Mouse (Mus musculus): ENCODE measurements around the gene Igf1r. TPM values are rescaled to one million over a fixed set of nuclear protein-coding genes. Genes with fewer than 3 reads are reported as not detected.

The Igf1r gene
- polyA plus RNA-seq, 1 experiment = 0.17 TPM

DNA sequence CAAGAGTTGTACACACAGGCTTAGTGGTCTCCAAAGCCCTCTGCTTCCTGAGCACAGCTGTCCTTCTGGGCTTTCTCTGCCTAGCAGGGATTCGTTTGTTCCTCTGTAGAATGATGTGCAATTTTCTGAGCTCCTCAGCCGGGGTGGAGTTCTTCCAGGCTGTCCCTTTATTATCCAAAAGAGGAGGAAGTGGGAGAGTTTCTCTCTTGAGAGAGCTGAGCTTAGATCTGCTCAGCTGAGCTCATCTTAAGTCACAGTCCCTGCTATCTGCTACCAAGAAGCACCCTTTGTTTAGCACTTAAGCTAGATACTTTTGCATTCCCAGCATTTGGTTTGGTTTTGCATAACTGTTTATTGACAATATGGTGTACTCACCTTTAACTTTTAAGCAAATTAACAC lies 36.7 kb downstream of the Igf1r start:
- Histone ChIP-seq H3K9me3 (ENCODE audit: control insufficient read depth, low read length) (no peaks in the 10 kb centered on the region), H3K4me1 (ENCODE audit: control insufficient read depth) (peaks cover 43% of the 10 kb centered on the region)

DNA sequence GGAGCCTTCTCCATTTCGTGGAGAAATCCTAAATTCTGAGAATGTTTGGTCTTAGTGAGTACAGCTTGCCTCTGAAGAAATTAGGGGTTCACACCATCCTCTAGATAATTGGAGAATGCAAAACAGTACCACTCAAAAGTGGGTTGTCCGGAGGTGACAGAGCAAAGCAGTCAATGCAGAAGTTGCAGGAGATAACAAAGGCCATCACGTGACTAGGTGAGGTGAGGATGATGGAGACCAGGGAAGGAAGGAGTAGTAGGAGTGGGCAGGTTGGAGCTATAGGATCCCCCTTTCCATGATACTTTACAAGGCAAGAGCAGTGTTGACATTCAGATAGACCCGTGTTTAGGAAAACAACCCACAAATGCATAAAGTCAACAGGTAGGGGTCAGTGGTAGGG lies 41.0 kb downstream of the Igf1r start:
- TF ChIP-seq GATA1 (IDR thresholded peaks at IDR 0.05; ENCODE audit: low read length) (no peak), TAL1 (IDR thresholded peaks at IDR 0.05; ENCODE audit: low read length) (no peak)
- Histone ChIP-seq H3K36me3 (ENCODE audit: control insufficient read depth) (peaks cover 4% of the 10 kb centered on the region), H3K9me3 (ENCODE audit: control insufficient read depth, low read length) (no peaks in the 10 kb centered on the region), H3K4me1 (ENCODE audit: control insufficient read depth) (peaks cover 34% of the 10 kb centered on the region), H3K27me3 (ENCODE audit: control insufficient read depth) (peaks cover 3% of the 10 kb centered on the region; the same call in 1 of the 2 replicates), H3K4me3 (replicated peaks) (no peak overlapping the region)

More for the DNA sequence above, 36.7 kb downstream of the Igf1r start:
- no peak overlapping the region for H3K4me3 ChIP-seq (replicated peaks)
- peaks cover 7% of the 10 kb centered on the region for H3K36me3 ChIP-seq (ENCODE audit: control insufficient read depth)
- TF ChIP-seq TAL1 (IDR thresholded peaks at IDR 0.05; ENCODE audit: low read length) (no peak), GATA1 (IDR thresholded peaks at IDR 0.05; ENCODE audit: low read length) (no peak)
- peaks cover 3% of the 10 kb centered on the region; the same call in 1 of the 2 replicates for H3K27me3 ChIP-seq (ENCODE audit: control insufficient read depth)

DNA sequence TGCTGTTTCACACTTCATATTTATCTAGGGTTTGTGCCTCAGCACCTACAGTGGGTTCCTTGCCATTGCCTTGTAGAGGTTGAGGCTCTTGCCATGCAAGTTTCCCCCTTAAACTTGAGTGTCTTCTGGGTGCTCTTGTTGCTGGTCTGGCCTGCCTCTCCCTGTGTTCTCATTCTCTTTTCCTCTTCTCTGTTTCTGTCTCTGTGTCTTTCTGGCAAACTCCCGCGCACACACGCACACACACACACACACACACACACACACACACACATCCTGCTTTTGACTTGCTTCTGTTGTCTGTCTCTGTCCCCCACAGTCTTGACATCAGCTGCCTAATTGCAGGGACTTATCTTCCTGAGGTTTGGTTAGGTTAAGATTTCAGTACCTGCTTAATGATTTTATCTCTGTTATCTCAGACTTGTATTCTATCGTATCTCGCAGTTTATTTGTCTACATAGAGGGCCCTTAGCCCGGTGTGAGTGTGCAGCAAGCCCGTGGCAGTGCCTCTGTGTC lies 41.8 kb downstream of the Igf1r start:
- TF ChIP-seq TAL1 (IDR thresholded peaks at IDR 0.05; ENCODE audit: low read length) (no peak), GATA1 (IDR thresholded peaks at IDR 0.05; ENCODE audit: low read length) (no peak)
- H3K36me3 ChIP-seq (ENCODE audit: control insufficient read depth) = no peaks in the 10 kb centered on the region
- H3K4me1 ChIP-seq (ENCODE audit: control insufficient read depth) = peaks cover 34% of the 10 kb centered on the region
- no peaks in the 10 kb centered on the region; the same call in 1 of the 2 replicates for H3K27me3 ChIP-seq (ENCODE audit: control insufficient read depth)
- no peaks in the 10 kb centered on the region for H3K9me3 ChIP-seq (ENCODE audit: control insufficient read depth, low read length)
- H3K4me3 ChIP-seq (replicated peaks) = no peak overlapping the region

DNA sequence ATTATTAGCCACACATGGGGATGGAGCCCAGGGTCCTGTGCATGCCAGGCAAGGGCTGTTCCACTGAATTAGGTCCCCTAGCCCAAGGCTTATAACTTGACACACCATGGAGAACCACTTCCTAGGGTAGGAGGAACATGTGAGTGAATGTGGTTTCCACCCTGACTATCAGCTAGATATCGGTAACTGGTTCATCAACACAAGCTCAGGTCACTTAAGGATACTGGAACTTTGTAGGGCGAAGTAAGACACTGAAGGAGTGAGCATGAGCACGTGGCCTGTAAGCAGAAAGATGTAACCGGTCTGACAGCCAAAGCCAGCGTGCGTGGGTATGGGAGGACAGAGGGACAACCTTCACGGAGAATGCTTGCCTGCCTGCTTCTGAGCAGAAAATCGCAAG lies 42.6 kb downstream of the Igf1r start:
- no peak overlapping the region for H3K4me3 ChIP-seq (replicated peaks)
- TF ChIP-seq TAL1 (IDR thresholded peaks at IDR 0.05; ENCODE audit: low read length) (no peak), GATA1 (IDR thresholded peaks at IDR 0.05; ENCODE audit: low read length) (no peak)
- no peaks in the 10 kb centered on the region; the same call in 1 of the 2 replicates for H3K36me3 ChIP-seq (ENCODE audit: control insufficient read depth)
- H3K27me3 ChIP-seq (ENCODE audit: control insufficient read depth) = no peaks in the 10 kb centered on the region; the same call in 1 of the 2 replicates
- H3K4me1 ChIP-seq (ENCODE audit: control insufficient read depth) = peaks cover 35% of the 10 kb centered on the region
- H3K9me3 ChIP-seq (ENCODE audit: control insufficient read depth, low read length) = no peaks in the 10 kb centered on the region

DNA sequence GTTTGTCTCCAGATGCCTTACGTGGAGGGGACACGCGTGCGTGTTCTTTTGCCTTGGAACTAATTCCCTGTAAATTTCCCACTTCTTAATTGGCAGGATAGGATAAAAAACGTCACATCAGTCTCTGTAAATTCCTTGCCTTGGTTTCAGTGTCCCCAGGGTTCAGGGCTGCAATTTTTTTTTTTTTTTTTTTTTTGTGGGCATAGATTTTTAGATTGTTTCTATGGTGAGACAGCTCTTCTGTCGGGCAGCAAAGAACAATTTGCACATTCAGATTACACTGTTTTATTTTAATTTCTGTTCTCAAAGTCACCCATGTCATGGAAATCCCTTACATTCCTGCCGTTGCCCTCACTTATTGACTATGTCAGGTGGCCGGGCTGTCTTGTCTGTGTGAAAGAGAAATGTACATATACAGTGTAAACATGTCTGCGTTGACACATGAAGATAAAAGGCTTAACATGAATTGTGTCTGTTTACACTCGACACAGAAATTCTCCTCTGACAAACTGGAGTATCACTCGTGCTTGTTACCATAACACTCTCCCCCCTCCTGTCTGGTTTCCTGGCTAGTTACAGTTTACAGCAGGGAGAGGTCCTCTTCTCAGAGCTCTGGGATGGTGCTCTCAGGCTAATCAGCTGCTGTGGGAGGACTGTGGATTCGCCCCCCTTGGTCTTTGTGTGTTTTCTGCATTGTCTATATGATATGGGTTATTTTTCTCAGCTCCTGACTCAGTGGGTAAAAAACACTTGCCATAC lies 43.8 kb downstream of the Igf1r start:
- H3K4me1 ChIP-seq (ENCODE audit: control insufficient read depth) = peaks cover 39% of the 10 kb centered on the region
- peaks cover 2% of the 10 kb centered on the region for H3K36me3 ChIP-seq (ENCODE audit: control insufficient read depth)
- peaks cover 3% of the 10 kb centered on the region; the same call in 1 of the 2 replicates for H3K9me3 ChIP-seq (ENCODE audit: control insufficient read depth, low read length)
- H3K27me3 ChIP-seq (ENCODE audit: control insufficient read depth) = no peaks in the 10 kb centered on the region; the same call in 1 of the 2 replicates
- TF ChIP-seq TAL1 (IDR thresholded peaks at IDR 0.05; ENCODE audit: low read length) (no peak), GATA1 (IDR thresholded peaks at IDR 0.05; ENCODE audit: low read length) (no peak)
- H3K4me3 ChIP-seq (replicated peaks) = no peak overlapping the region

DNA sequence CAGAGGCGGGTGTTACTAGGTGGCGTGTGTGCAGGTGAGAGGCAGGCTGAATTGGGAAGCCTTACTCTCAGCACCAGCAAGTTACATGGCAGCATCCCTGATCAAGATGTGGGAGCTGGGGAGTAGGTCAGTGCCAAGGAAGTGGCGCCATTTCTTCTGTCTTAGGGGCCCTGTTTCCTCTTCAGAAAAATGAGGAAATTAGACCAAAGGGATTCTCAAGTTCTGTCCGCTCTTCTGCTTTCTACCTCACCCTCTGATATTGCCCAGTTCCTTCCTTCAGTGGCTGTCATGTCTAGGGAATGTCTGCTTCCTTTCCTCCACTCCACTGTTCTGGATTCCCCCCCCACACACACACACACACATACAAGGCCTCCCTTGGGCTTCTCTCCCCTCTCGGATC lies 48.6 kb downstream of the Igf1r start:
- no peak for TF ChIP-seq TAL1 (IDR thresholded peaks at IDR 0.05; ENCODE audit: low read length)
- no peak for TF ChIP-seq GATA1 (IDR thresholded peaks at IDR 0.05; ENCODE audit: low read length)
- Histone ChIP-seq H3K4me3 (replicated peaks) (no peak overlapping the region), H3K27me3 (ENCODE audit: control insufficient read depth) (no peaks in the 10 kb centered on the region), H3K36me3 (ENCODE audit: control insufficient read depth) (peaks cover 22% of the 10 kb centered on the region), H3K4me1 (ENCODE audit: control insufficient read depth) (peaks cover 21% of the 10 kb centered on the region), H3K9me3 (ENCODE audit: control insufficient read depth, low read length) (peaks cover 3% of the 10 kb centered on the region; the same call in 1 of the 2 replicates)

DNA sequence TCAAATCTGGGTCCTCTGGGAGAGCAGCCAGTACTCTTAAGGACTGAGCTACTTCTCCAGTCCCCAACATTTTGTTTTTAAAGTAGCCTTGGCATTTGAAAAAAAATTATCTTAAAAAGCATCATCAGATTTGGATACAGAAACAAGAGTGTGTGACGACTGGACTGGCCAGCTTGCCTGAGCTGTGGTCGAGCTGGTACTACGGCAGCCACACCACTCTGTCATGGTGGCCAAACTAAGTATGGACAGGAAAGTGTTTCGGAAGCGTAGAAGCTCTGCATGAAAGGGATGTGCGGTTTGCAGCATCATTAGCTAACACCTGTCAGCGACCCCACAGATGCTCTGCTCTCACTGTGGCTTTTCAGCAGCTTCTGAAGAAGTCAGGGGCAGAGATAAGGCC lies 53.4 kb downstream of the Igf1r start:
- Histone ChIP-seq H3K36me3 (ENCODE audit: control insufficient read depth) (peaks cover 47% of the 10 kb centered on the region), H3K4me3 (replicated peaks) (no peak overlapping the region)

DNA sequence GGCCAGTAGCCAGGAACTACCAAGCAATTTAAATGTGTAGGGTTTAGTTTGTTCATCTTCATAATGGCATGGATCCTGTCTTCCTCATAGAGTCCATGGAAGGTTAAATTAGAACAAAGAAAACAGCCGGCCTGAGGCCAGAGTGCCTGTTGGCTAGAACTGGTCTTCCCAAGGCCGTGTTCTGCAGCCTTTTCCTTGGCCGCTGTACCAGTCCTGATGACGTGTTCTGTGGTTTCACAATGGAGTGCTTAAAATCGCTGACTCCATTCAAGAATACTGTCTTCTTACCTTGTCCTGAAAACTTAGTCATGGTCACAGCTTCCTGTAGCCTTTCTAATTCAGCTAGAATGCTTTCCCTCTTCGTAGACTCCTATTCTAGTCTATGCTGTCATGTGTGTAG lies 53.9 kb downstream of the Igf1r start:
- Histone ChIP-seq H3K4me3 (replicated peaks) (no peak overlapping the region), H3K27me3 (ENCODE audit: control insufficient read depth) (no peaks in the 10 kb centered on the region), H3K36me3 (ENCODE audit: control insufficient read depth) (peaks cover 47% of the 10 kb centered on the region), H3K4me1 (ENCODE audit: control insufficient read depth) (peaks cover 45% of the 10 kb centered on the region), H3K9me3 (ENCODE audit: control insufficient read depth, low read length) (no peaks in the 10 kb centered on the region)
- TF ChIP-seq GATA1 (IDR thresholded peaks at IDR 0.05; ENCODE audit: low read length) = no peak
- TF ChIP-seq TAL1 (IDR thresholded peaks at IDR 0.05; ENCODE audit: low read length) = no peak

More for the DNA sequence above, 53.4 kb downstream of the Igf1r start:
- Histone ChIP-seq H3K9me3 (ENCODE audit: control insufficient read depth, low read length) (no peaks in the 10 kb centered on the region), H3K4me1 (ENCODE audit: control insufficient read depth) (peaks cover 41% of the 10 kb centered on the region), H3K27me3 (ENCODE audit: control insufficient read depth) (no peaks in the 10 kb centered on the region)
- TF ChIP-seq TAL1 (IDR thresholded peaks at IDR 0.05; ENCODE audit: low read length) = no peak

DNA sequence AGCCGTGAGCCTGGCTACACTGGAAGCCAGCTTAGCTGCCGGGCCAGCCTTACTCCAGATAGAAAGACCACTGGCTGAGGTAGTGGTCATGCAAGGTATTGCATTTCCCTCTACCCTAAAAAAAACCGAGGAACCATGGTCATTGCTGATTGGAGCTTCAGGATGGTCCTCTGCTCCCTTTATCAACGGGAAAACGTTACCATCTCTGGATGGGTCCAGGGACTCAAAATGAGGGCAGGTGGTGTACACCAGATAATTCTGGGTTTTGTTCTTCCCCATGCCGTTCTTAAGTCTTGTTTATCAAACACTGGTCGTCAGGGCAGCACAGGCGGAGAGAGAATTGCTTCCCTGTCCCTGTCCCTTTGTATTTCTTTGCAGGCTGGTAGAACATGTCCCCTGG lies 57.0 kb downstream of the Igf1r start:
- TF ChIP-seq TAL1 (IDR thresholded peaks at IDR 0.05; ENCODE audit: low read length) (0 out of 3 replicates have a peak, but pooled peaks have one; percentile 22), GATA1 (IDR thresholded peaks at IDR 0.05; ENCODE audit: low read length) (no peak)
- H3K4me3 ChIP-seq (replicated peaks) = no peak overlapping the region
- H3K9me3 ChIP-seq (ENCODE audit: control insufficient read depth, low read length) = no peaks in the 10 kb centered on the region
- H3K4me1 ChIP-seq (ENCODE audit: control insufficient read depth) = peaks cover 61% of the 10 kb centered on the region
- peaks cover 42% of the 10 kb centered on the region for H3K36me3 ChIP-seq (ENCODE audit: control insufficient read depth)
- H3K27me3 ChIP-seq (ENCODE audit: control insufficient read depth) = no peaks in the 10 kb centered on the region
